Mouse (Mus musculus): Measurements from ENCODE around the gene Ccdc73. TPM values are rescaled to one million over a fixed set of nuclear protein-coding genes. Genes with fewer than 3 reads are reported as not detected.

Gene Ccdc73
- 40.2 TPM for polyA plus RNA-seq (2014; fragmentation: Illumina TruSeq; extraction: RNeasy Lipid Tissue Mini Kit (QIAGEN cat#74804))

DNA sequence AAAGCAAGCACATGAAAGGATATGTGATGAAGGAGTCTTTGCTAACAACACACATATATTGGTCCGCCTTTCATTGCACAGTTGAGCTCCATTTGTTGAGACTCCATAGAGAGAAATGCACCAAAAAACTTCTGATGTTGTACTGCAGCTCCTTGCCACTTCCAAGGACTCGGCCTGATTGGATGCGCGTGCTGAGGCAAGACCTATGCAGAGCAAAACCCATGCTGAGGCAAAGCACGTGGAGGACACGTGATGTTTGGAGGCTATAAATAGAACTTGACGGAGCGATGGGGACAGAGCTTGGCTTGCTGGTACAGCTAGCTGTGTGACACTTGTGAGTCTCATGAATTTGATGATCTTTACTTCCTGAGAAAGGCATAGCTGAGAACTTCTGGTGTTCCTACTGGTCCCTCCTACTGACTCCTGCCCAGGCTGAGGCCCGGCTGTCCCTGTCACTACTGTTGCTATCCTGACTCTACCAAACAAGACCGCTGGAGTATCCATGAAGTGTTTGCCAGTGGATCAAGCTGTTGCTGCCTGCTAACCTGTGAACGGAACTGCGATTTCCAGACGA is at the start of gene Ccdc73:
Ccdc73 (plus strand) TSS at position 524 of the 574 bp plus-strand sequence.

DNA sequence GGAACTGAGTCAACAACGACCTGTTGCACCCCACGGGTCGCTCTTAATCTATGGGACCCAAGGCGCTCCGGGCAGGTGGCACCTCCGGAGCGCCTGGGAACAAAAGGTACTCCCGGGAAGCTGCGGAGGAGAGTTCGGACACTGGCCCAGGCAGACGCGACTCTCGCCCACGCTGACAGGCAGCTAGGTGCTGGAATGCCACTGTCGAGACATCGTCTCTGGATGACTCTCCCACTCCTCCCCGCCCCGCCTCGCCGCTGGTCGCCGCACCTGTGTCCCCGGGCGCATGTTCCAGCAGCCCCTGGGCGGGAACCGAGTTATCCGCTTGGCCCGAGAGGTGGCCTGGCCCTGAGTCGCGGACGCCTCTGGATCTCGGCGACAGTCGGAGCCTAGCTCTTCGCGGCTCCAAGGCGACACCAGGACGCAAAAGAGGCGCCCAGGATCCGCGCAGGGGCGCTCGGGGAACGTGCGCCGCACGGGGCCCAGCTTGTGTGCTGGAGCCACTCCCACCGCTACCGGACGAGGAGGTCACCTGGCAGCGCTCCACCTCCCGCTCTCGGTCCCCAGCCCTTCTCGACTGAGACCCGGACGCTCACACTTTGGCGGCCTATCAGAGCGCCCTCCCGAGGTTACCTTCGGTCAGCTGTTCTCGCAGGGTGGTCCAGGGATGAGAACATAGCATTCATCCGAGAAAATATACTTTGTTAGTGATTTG is 18.2 kb upstream of the Ccdc73 start, which contains the start of gene Prrg4:
Prrg4 (minus strand) TSS at position 601 of the 715 bp plus-strand sequence.

DNA sequence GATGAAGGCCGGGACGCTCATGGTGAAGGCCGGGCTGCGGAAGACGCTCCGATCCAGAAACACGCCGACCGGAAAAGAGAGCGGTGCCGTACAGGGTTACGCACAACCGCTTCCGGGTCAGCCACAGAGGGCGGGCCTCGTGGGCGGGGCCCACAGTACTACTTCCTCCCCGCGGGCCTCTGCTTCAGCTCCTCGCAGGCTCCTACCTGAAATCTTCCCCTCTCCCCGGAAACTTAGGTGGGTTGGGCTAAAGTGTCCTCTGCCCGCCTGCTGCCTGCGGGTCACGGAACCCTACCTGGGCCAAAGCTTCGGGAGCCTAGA is 149.3 kb downstream of the Ccdc73 start, which contains the start of gene Eif3m:
Eif3m (minus strand) TSS at position 114 of the 321 bp plus-strand sequence.

Other genes with a start within 250 kb of the Ccdc73 start
- 23.9 TPM for gene Tcp11l1, start 155.6 kb upstream of the Ccdc73 start, polyA plus RNA-seq (2014; fragmentation: Illumina TruSeq; extraction: RNeasy Lipid Tissue Mini Kit (QIAGEN cat#74804))
- not detected for gene Pin1rt1, start 151.4 kb upstream of the Ccdc73 start, polyA plus RNA-seq (2014; fragmentation: Illumina TruSeq; extraction: RNeasy Lipid Tissue Mini Kit (QIAGEN cat#74804))
- gene Depdc7, start 124.9 kb upstream of the Ccdc73 start, polyA plus RNA-seq (2014; fragmentation: Illumina TruSeq; extraction: RNeasy Lipid Tissue Mini Kit (QIAGEN cat#74804)): 29.5 TPM
- gene Qser1, start 51.0 kb upstream of the Ccdc73 start, polyA plus RNA-seq (2014; fragmentation: Illumina TruSeq; extraction: RNeasy Lipid Tissue Mini Kit (QIAGEN cat#74804)): 88.2 TPM
- 4.3 TPM for gene Prrg4, start 17.9 kb upstream of the Ccdc73 start, polyA plus RNA-seq (2014; fragmentation: Illumina TruSeq; extraction: RNeasy Lipid Tissue Mini Kit (QIAGEN cat#74804))
- 761 TPM for gene Eif3m, start 149.3 kb downstream of the Ccdc73 start, polyA plus RNA-seq (2014; fragmentation: Illumina TruSeq; extraction: RNeasy Lipid Tissue Mini Kit (QIAGEN cat#74804))
- not detected for gene Gm11060, start 224.2 kb downstream of the Ccdc73 start, polyA plus RNA-seq (2014; fragmentation: Illumina TruSeq; extraction: RNeasy Lipid Tissue Mini Kit (QIAGEN cat#74804))

All from ovary, adult 10 weeks (tissue).